Mouse (Mus musculus) erythroblast, adult 5-6 weeks (primary cell): ENCODE data around the gene Nmrk2. TPM values are rescaled to one million over a fixed set of nuclear protein-coding genes. Genes with fewer than 3 reads are reported as not detected.
"Not testable (repeated sequence)": the region's sequence is repeated elsewhere in the genome, so short reads cannot be mapped to it uniquely, and the experiment has no call there.

Experiments used
- ATAC-seq: replicated peaks from 2 replicates; pipeline ENCODE4 v1.8.0; 2016; ENCODE audit warnings: moderate number of reproducible peaks, mild to moderate bottlenecking, moderate TSS enrichment, inconsistent platforms; ENCODE audit not compliant: poor library complexity, low FRiP score, severe bottlenecking
- total RNA-seq, 2 experiments: library from RNA; stranded (forward) in 1 of 2; stranded (reverse) in 1 of 2; fragments of 150-400 nt in 1 of 2; fragments of 200-764, 138-1000 nt in 1 of 2; gene quantifications; 2 replicates each; pipeline versions ENCODE4 v1.2.3 to v1.2.4; 2015 to 2017; ENCODE audit warnings: low replicate concordance in 2 of 2

Gene Nmrk2
- total RNA-seq (2015; ENCODE audit: low replicate concordance) (not detected in 2 replicates), total RNA-seq (2017; ENCODE audit: low replicate concordance) (not detected in 2 replicates)

GRCm38 (mm10) chr10:81201807-81202758 lies at the start of gene Nmrk2:
Nmrk2 (minus strand) TSS chr10:81202051.
- ATAC-seq, result no peak

- no peak for ATAC-seq
Observed at GRCm38 (mm10) chr10:81249442-81249841, 47.6 kb upstream of the Nmrk2 start.

GRCm38 (mm10) chr10:81247804-81248203 lies 46.0 kb upstream of the Nmrk2 start:
- ATAC-seq, result no peak

- no peak for ATAC-seq
Observed at GRCm38 (mm10) chr10:81245166-81245565, 43.3 kb upstream of the Nmrk2 start.

- ATAC-seq, result peak; percentile 71
Observed at GRCm38 (mm10) chr10:81244595-81244994, 42.7 kb upstream of the Nmrk2 start.

- no peak for ATAC-seq
Observed at GRCm38 (mm10) chr10:81244146-81244545, 42.3 kb upstream of the Nmrk2 start.

GRCm38 (mm10) chr10:81242021-81242420 lies 40.2 kb upstream of the Nmrk2 start:
- no peak for ATAC-seq

- ATAC-seq, result no peak
Observed at GRCm38 (mm10) chr10:81240876-81241275, 39.0 kb upstream of the Nmrk2 start.

- ATAC-seq, result no peak
Observed at GRCm38 (mm10) chr10:81238618-81239017, 36.8 kb upstream of the Nmrk2 start.

GRCm38 (mm10) chr10:81236471-81237268 lies 34.8 kb upstream of the Nmrk2 start:
- ATAC-seq, result no peak

GRCm38 (mm10) chr10:81234206-81234605 lies 32.4 kb upstream of the Nmrk2 start:
- no peak for ATAC-seq

- ATAC-seq, result no peak
Observed at GRCm38 (mm10) chr10:81233226-81233585, 31.4 kb upstream of the Nmrk2 start.

GRCm38 (mm10) chr10:81232580-81233225 lies 30.9 kb upstream of the Nmrk2 start, which contains the start of gene Zfr2:
Zfr2 (plus strand) TSS chr10:81233155.
- ATAC-seq, result peak; percentile 64

- no peak for ATAC-seq
Observed at GRCm38 (mm10) chr10:81231436-81231835, 29.6 kb upstream of the Nmrk2 start.

GRCm38 (mm10) chr10:81230438-81231332 lies 28.8 kb upstream of the Nmrk2 start, which contains the start of gene Atcay:
Atcay (minus strand) TSS chr10:81230833.
- ATAC-seq, result no peak

- ATAC-seq, result no peak
Observed at GRCm38 (mm10) chr10:81229735-81230437, 28.0 kb upstream of the Nmrk2 start.

- ATAC-seq, result not testable (repeated sequence)
Observed at GRCm38 (mm10) chr10:81223731-81224130, 21.9 kb upstream of the Nmrk2 start.

- ATAC-seq, result no peak
Observed at GRCm38 (mm10) chr10:81221402-81222015, 19.7 kb upstream of the Nmrk2 start.
